Mouse (Mus musculus): ENCODE measurements around the gene Tmem265. TPM values are rescaled to one million over a fixed set of nuclear protein-coding genes. Genes with fewer than 3 reads are reported as not detected.
A peak's percentile ranks its signal among the peaks of the same experiment; 100 is the strongest.

Tmem265 gene
- total RNA-seq, 2 experiments from 2014 or later, result 2.9 to 8.1 TPM

- peak; percentile 90 for ATAC-seq (replicated peaks; ENCODE audit: poor library complexity, severe bottlenecking)
These were observed 27.1 kb downstream of the Tmem265 start, which contains the start of the genes Ccdc189 and Rnf40 for GRCm38 (mm10) chr7:127588011-127588871. Ccdc189 (minus strand) TSS chr7:127588595. Rnf40 (plus strand) TSS chr7:127588767.

- no peak for ATAC-seq (replicated peaks; ENCODE audit: poor library complexity, severe bottlenecking)
These were observed 27.7 kb downstream of the Tmem265 start for GRCm38 (mm10) chr7:127588901-127589300.

- ATAC-seq (replicated peaks; ENCODE audit: poor library complexity, severe bottlenecking), result no peak
These were observed 28.4 kb downstream of the Tmem265 start for GRCm38 (mm10) chr7:127589637-127590036.

- ATAC-seq (replicated peaks; ENCODE audit: poor library complexity, severe bottlenecking), result no peak
These were observed 29.9 kb downstream of the Tmem265 start for GRCm38 (mm10) chr7:127591108-127591507.

GRCm38 (mm10) chr7:127592575-127592974 lies 31.4 kb downstream of the Tmem265 start:
- ATAC-seq (replicated peaks; ENCODE audit: poor library complexity, severe bottlenecking), result no peak

- ATAC-seq (replicated peaks; ENCODE audit: poor library complexity, severe bottlenecking), result no peak
These were observed 35.6 kb downstream of the Tmem265 start for GRCm38 (mm10) chr7:127596747-127597146.

GRCm38 (mm10) chr7:127600612-127601011 lies 39.4 kb downstream of the Tmem265 start:
- ATAC-seq (replicated peaks; ENCODE audit: poor library complexity, severe bottlenecking), result no peak

GRCm38 (mm10) chr7:127601735-127602134 lies 40.5 kb downstream of the Tmem265 start:
- no peak for ATAC-seq (replicated peaks; ENCODE audit: poor library complexity, severe bottlenecking)

- no peak for ATAC-seq (replicated peaks; ENCODE audit: poor library complexity, severe bottlenecking)
These were observed 41.7 kb downstream of the Tmem265 start for GRCm38 (mm10) chr7:127602903-127603302.

GRCm38 (mm10) chr7:127604256-127604655 lies 43.1 kb downstream of the Tmem265 start:
- ATAC-seq (replicated peaks; ENCODE audit: poor library complexity, severe bottlenecking), result peak; percentile 81

GRCm38 (mm10) chr7:127607150-127607549 lies 46.0 kb downstream of the Tmem265 start:
- ATAC-seq (replicated peaks; ENCODE audit: poor library complexity, severe bottlenecking), result no peak

- no peak for ATAC-seq (replicated peaks; ENCODE audit: poor library complexity, severe bottlenecking)
These were observed 49.8 kb downstream of the Tmem265 start for GRCm38 (mm10) chr7:127611011-127611410.

GRCm38 (mm10) chr7:127611561-127611960 lies 50.4 kb downstream of the Tmem265 start:
- no peak for ATAC-seq (replicated peaks; ENCODE audit: poor library complexity, severe bottlenecking)

- ATAC-seq (replicated peaks; ENCODE audit: poor library complexity, severe bottlenecking), result no peak
These were observed 52.3 kb downstream of the Tmem265 start for GRCm38 (mm10) chr7:127613501-127613900.

GRCm38 (mm10) chr7:127614091-127614490 lies 52.9 kb downstream of the Tmem265 start:
- ATAC-seq (replicated peaks; ENCODE audit: poor library complexity, severe bottlenecking), result no peak

GRCm38 (mm10) chr7:127614511-127614890 lies 53.3 kb downstream of the Tmem265 start:
- peak; percentile 74 for ATAC-seq (replicated peaks; ENCODE audit: poor library complexity, severe bottlenecking)

GRCm38 (mm10) chr7:127614891-127615843 lies 54.0 kb downstream of the Tmem265 start, which contains the start of gene Zfp629:
Zfp629 (minus strand) TSS chr7:127615797.
- peak; percentile 68 for ATAC-seq (replicated peaks; ENCODE audit: poor library complexity, severe bottlenecking)

GRCm38 (mm10) chr7:127616336-127616735 lies 55.1 kb downstream of the Tmem265 start:
- ATAC-seq (replicated peaks; ENCODE audit: poor library complexity, severe bottlenecking), result no peak
